Mouse (Mus musculus) limb, embryonic 14.5 days (tissue): ENCODE results near the gene Lyl1. TPM values are rescaled to one million over a fixed set of nuclear protein-coding genes. Genes with fewer than 3 reads are reported as not detected.
A peak's percentile ranks its signal among the peaks of the same experiment; 100 is the strongest.

Experiments used
- ATAC-seq: fragments of 200-750 bp; cut with Nextera tagmentation; 2 replicates; pipeline ENCODE4 v1.8.0; 2017; ENCODE audit warnings: low read depth, moderate number of reproducible peaks, moderate TSS enrichment; ENCODE audit not compliant: low FRiP score
- DNase-seq: peaks from one replicate; pipeline ENCODE4 v3.0.0-alpha.2; 2015; ENCODE audit warnings: low spot score
- H3K27ac ChIP-seq: fragments of 300-500 bp; sonication (generic); replicated peaks from 2 replicates; pipeline ENCODE4 v1.5.1; 2014; ENCODE audit warnings: low read depth, mild to moderate bottlenecking, low read length, moderate library complexity, mixed read lengths
- H3K27me3 ChIP-seq: fragments of 300-500 bp; sonication (generic); 2 replicates; pipeline ENCODE4 v1.6.1; 2014; ENCODE audit warnings: low read length, mixed read lengths; ENCODE audit not compliant: control insufficient read depth, insufficient read depth
- H3K36me3 ChIP-seq: fragments of 300-500 bp; sonication (generic); 2 replicates; pipeline ENCODE4 v1.6.1; 2014; ENCODE audit warnings: mild to moderate bottlenecking, low read length, moderate library complexity, mixed read lengths; ENCODE audit not compliant: control insufficient read depth, insufficient read depth
- H3K4me1 ChIP-seq: fragments of 300-500 bp; sonication (generic); 2 replicates; pipeline ENCODE4 v1.6.1; 2014; ENCODE audit warnings: antibody characterized with exemption, low read length, mixed read lengths; ENCODE audit not compliant: control insufficient read depth, insufficient read depth
- H3K4me2 ChIP-seq: fragments of 300-500 bp; sonication (generic); replicated peaks from 2 replicates; pipeline ENCODE4 v1.6.1; 2014; ENCODE audit warnings: low read depth, mild to moderate bottlenecking, low read length, moderate library complexity; ENCODE audit not compliant: severe bottlenecking
- H3K4me3 ChIP-seq: fragments of 300-500 bp; sonication (generic); replicated peaks from 2 replicates; pipeline ENCODE4 v1.5.1; 2014; ENCODE audit warnings: low read length
- H3K9ac ChIP-seq: fragments of 300-500 bp; sonication (generic); 2 replicates; pipeline ENCODE4 v1.6.1; 2014; ENCODE audit warnings: mild to moderate bottlenecking, low read depth, low read length, moderate library complexity; ENCODE audit not compliant: severe bottlenecking
- H3K9me3 ChIP-seq: fragments of 300-500 bp; sonication (generic); 2 replicates; pipeline ENCODE4 v1.6.1; 2016; ENCODE audit warnings: low read length; ENCODE audit not compliant: control insufficient read depth
- POLR2A ChIP-seq: fragments of 200-500 bp; IDR thresholded peaks from 2 replicates; pipeline ENCODE4 v1.8.0; 2012; ENCODE audit warnings: inconsistent platforms, mild to moderate bottlenecking, moderate library complexity, borderline replicate concordance; ENCODE audit not compliant: insufficient read depth, insufficient read length; ENCODE audit errors: extremely low read depth
- WGBS: fragments of 180-500 bp; shearing (Covaris S2); extraction: QIAGEN DNeasy Blood & Tissue Kit; methylation state at CpG from one replicate; pipeline ENCODE4 v1.1.7; 2014; 5-methylcytosine and 5-hydroxymethylcytosine counted together
- polyA plus RNA-seq, 2 experiments: library from polyadenylated mRNA; depleted of rRNA in 1 of 2; stranded (reverse) in 1 of 2; unstranded in 1 of 2; fragments of >200 nt; fragmentation: Nextera tagmentation in 1 of 2; extraction: Ambion mirVana in 1 of 2; gene quantifications; 2 replicates each; pipeline versions ENCODE4 v1.2.1 to v1.2.3; 2012 to 2014

Lyl1 gene
- polyA plus RNA-seq, 2 experiments, result 5.6 to 7.1 TPM

- no peaks in the 10 kb centered on the region for H3K9me3 ChIP-seq
- DNase-seq (no peak), ATAC-seq (no peak)
- peaks cover 58% of the 10 kb centered on the region for H3K4me1 ChIP-seq
- no peak overlapping the region for H3K9ac ChIP-seq
- peak overlapping the region; percentile 29; the same call in 1 of the 2 replicates for H3K4me2 ChIP-seq
- WGBS, result 13% methylated on average over 37 of the region's 38 CpGs
- TF ChIP-seq POLR2A, result no peak
- no peak overlapping the region for H3K27ac ChIP-seq
- peak overlapping the region; percentile 7; the same call in 1 of the 2 replicates for H3K4me3 ChIP-seq
- peaks cover 55% of the 10 kb centered on the region for H3K27me3 ChIP-seq
- H3K36me3 ChIP-seq, result peaks cover 48% of the 10 kb centered on the region
Observed at GRCm38 (mm10) chr8:84703466-84704249, 2.4 kb downstream of the Lyl1 start.

DNA sequence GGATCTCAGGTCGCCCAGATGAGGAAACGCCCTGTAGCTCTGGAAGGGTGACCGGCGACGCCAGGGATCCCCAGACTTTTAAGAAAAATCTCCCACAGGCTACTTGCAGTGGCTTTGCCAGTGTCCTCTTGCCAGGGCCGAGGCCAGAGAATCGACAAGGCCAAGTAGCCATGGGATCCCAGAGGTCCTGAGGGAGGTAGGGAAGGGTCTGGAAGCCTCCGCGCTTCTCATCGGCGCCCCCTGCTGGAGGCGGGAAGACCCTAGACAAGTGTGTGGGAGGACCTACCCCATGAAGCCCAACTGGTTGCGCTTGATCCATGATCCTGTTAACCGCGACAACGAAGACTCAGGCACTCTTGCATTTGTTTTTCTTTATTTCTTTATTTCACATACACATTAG, 3.1 kb downstream of the Lyl1 start:
- no peak for TF ChIP-seq POLR2A
- Histone ChIP-seq H3K4me1 (peaks cover 65% of the 10 kb centered on the region), H3K4me3 (peak overlapping the region; percentile 7; the same call in 1 of the 2 replicates), H3K36me3 (peaks cover 48% of the 10 kb centered on the region), H3K27me3 (peaks cover 55% of the 10 kb centered on the region), H3K9ac (no peak overlapping the region), H3K27ac (no peak overlapping the region), H3K4me2 (peak overlapping the region; percentile 29; the same call in 1 of the 2 replicates), H3K9me3 (no peaks in the 10 kb centered on the region)
- DNase-seq (peak; percentile 71), ATAC-seq (no peak)
- 11% methylated on average over 16 of the region's 16 CpGs for WGBS

GRCm38 (mm10) chr8:84704867-84705831, 3.9 kb downstream of the Lyl1 start:
- H3K9ac ChIP-seq, result peak overlapping the region; percentile 12
- no peak overlapping the region for H3K27ac ChIP-seq
- peak overlapping the region; percentile 9 for H3K4me3 ChIP-seq
- TF ChIP-seq POLR2A, result no peak
- peaks cover 51% of the 10 kb centered on the region for H3K36me3 ChIP-seq
- peaks cover 66% of the 10 kb centered on the region for H3K4me1 ChIP-seq
- no peaks in the 10 kb centered on the region for H3K9me3 ChIP-seq
- peaks cover 55% of the 10 kb centered on the region for H3K27me3 ChIP-seq
- peak overlapping the region; percentile 37 for H3K4me2 ChIP-seq
- ATAC-seq (no peak), DNase-seq (no peak)
- 7% methylated on average over 55 of the region's 61 CpGs for WGBS

GRCm38 (mm10) chr8:84705960-84706359, 4.7 kb downstream of the Lyl1 start:
- Histone ChIP-seq H3K4me1 (peaks cover 64% of the 10 kb centered on the region), H3K36me3 (peaks cover 53% of the 10 kb centered on the region), H3K27ac (no peak overlapping the region), H3K4me3 (peak overlapping the region; percentile 21), H3K9ac (no peak overlapping the region), H3K9me3 (no peaks in the 10 kb centered on the region), H3K27me3 (peaks cover 55% of the 10 kb centered on the region), H3K4me2 (peak overlapping the region; percentile 37)
- no peak for DNase-seq
- WGBS, result 19% methylated on average over 12 of the region's 12 CpGs
- no peak for ATAC-seq
- no peak for TF ChIP-seq POLR2A
